Mouse (Mus musculus) ovary, postnatal 10 days (tissue): ENCODE results near the gene Gm20911.
"Not testable (repeated sequence)": the region's sequence is repeated elsewhere in the genome, so short reads cannot be mapped to it uniquely, and the experiment has no call there.

Experiments used
- DNase-seq: peaks from one replicate; pipeline ENCODE4 v3.0.0; 2022; ENCODE audit warnings: low spot score

Gene Gm20911

GRCm38 (mm10) chrY:81457707-81458106 is at the start of gene Gm20911:
Gm20911 (plus strand) TSS chrY:81458007.
- not testable (repeated sequence) for DNase-seq
